Mouse (Mus musculus) forebrain, embryonic 10.5 days (tissue): Measurements from ENCODE around the gene Sbk3. TPM values are rescaled to one million over a fixed set of nuclear protein-coding genes. Genes with fewer than 3 reads are reported as not detected.

ENCODE experiments used
- DNase-seq: peaks from one replicate; pipeline ENCODE4 v3.0.0-alpha.2; 2017; ENCODE audit warnings: low spot score; ENCODE audit errors: extremely low spot score
- H3K27ac ChIP-seq: fragments of 300-500 bp; sonication (generic); 2 replicates; pipeline ENCODE4 v1.5.1; 2016; ENCODE audit warnings: mild to moderate bottlenecking
- H3K27me3 ChIP-seq: fragments of 300-500 bp; sonication (generic); 2 replicates; pipeline ENCODE4 v1.6.1; 2016; ENCODE audit warnings: mild to moderate bottlenecking; ENCODE audit not compliant: poor library complexity, severe bottlenecking
- H3K36me3 ChIP-seq: fragments of 300-500 bp; sonication (generic); replicated peaks from 2 replicates; pipeline ENCODE4 v1.6.1; 2016; ENCODE audit warnings: mild to moderate bottlenecking, moderate library complexity
- H3K4me1 ChIP-seq: fragments of 300-500 bp; sonication (generic); 2 replicates; pipeline ENCODE4 v1.6.1; 2016
- H3K4me3 ChIP-seq: fragments of 300-500 bp; sonication (generic); 2 replicates; pipeline ENCODE4 v1.5.1; 2016; ENCODE audit warnings: mild to moderate bottlenecking, moderate library complexity
- H3K9me3 ChIP-seq: fragments of 300-500 bp; sonication (generic); 2 replicates; pipeline ENCODE4 v1.6.1; 2016; ENCODE audit warnings: mild to moderate bottlenecking, moderate library complexity
- WGBS: fragments of 180-500 bp; shearing (Covaris S2); methylation state at CpG from one replicate; pipeline ENCODE4 v1.1.7; 2016; 5-methylcytosine and 5-hydroxymethylcytosine counted together
- polyA plus RNA-seq: library from polyadenylated mRNA; unstranded; fragments of >200 nt; fragmentation: Nextera tagmentation; extraction: Ambion mirVana; gene quantifications from 2 replicates; pipeline ENCODE4 v1.2.1, GENCODE M21; 2016

Sbk3 gene
- polyA plus RNA-seq, 1 experiment from 2014 or later, result not detected

- H3K27ac ChIP-seq, result peak overlapping the region; percentile 92
- peak overlapping the region; percentile 53 for H3K4me3 ChIP-seq
- H3K9me3 ChIP-seq, result peaks cover 4% of the 10 kb centered on the region; the same call in 1 of the 2 replicates
- WGBS, result 4% methylated on average over 37 of the region's 37 CpGs
- peaks cover 30% of the 10 kb centered on the region for H3K36me3 ChIP-seq
- H3K4me1 ChIP-seq, result peaks cover 81% of the 10 kb centered on the region
- DNase-seq, result peak; percentile 64
- no peaks in the 10 kb centered on the region for H3K27me3 ChIP-seq
Observed at GRCm38 (mm10) chr7:4923586-4924364, 47.2 kb downstream of the Sbk3 start.

- Histone ChIP-seq H3K36me3 (peaks cover 37% of the 10 kb centered on the region), H3K4me1 (peaks cover 79% of the 10 kb centered on the region), H3K4me3 (peak overlapping the region; percentile 53), H3K27ac (peak overlapping the region; percentile 92), H3K27me3 (no peaks in the 10 kb centered on the region), H3K9me3 (peaks cover 4% of the 10 kb centered on the region; the same call in 1 of the 2 replicates)
- WGBS, result 2% methylated on average over 14 of the region's 14 CpGs
- DNase-seq, result peak; percentile 88
Observed at GRCm38 (mm10) chr7:4922931-4923565, 47.9 kb downstream of the Sbk3 start.

GRCm38 (mm10) chr7:4922508-4922907 lies 48.5 kb downstream of the Sbk3 start:
- Histone ChIP-seq H3K27me3 (no peaks in the 10 kb centered on the region), H3K4me1 (peaks cover 79% of the 10 kb centered on the region), H3K27ac (peak overlapping the region; percentile 92), H3K4me3 (peak overlapping the region; percentile 53), H3K9me3 (peaks cover 4% of the 10 kb centered on the region; the same call in 1 of the 2 replicates), H3K36me3 (peaks cover 43% of the 10 kb centered on the region)
- DNase-seq, result peak; percentile 92
- whole genome bisulfite sequencing, result under 1% methylated on average over 14 of the region's 14 CpGs

GRCm38 (mm10) chr7:4921824-4922482 lies 49.0 kb downstream of the Sbk3 start, which contains the start of gene Nat14:
Gene Nat14, plus strand, starts transcription at chr7:4922028.
- Histone ChIP-seq H3K36me3 (peaks cover 47% of the 10 kb centered on the region), H3K27ac (peak within 1 kb of the TSS; percentile 92), H3K9me3 (peaks cover 4% of the 10 kb centered on the region; the same call in 1 of the 2 replicates), H3K4me1 (peaks cover 75% of the 10 kb centered on the region), H3K27me3 (no peaks in the 10 kb centered on the region), H3K4me3 (peak within 1 kb of the TSS; percentile 53)
- 24% methylated on average over 8 of the region's 8 CpGs for WGBS
- DNase-seq, result no peak

GRCm38 (mm10) chr7:4920976-4921823 lies 49.8 kb downstream of the Sbk3 start:
- no peaks in the 10 kb centered on the region for H3K27me3 ChIP-seq
- H3K4me3 ChIP-seq, result peak overlapping the region; percentile 53; the same call in 1 of the 2 replicates
- peaks cover 75% of the 10 kb centered on the region for H3K4me1 ChIP-seq
- peaks cover 47% of the 10 kb centered on the region for H3K36me3 ChIP-seq
- peaks cover 4% of the 10 kb centered on the region; the same call in 1 of the 2 replicates for H3K9me3 ChIP-seq
- no peak for DNase-seq
- peak overlapping the region; percentile 92 for H3K27ac ChIP-seq
- WGBS, result 68% methylated on average over 23 of the region's 23 CpGs

GRCm38 (mm10) chr7:4920496-4920895 lies 50.5 kb downstream of the Sbk3 start:
- H3K36me3 ChIP-seq, result peaks cover 47% of the 10 kb centered on the region
- WGBS, result 86% methylated on average over 19 of the region's 19 CpGs
- no peak overlapping the region for H3K4me3 ChIP-seq
- peaks cover 74% of the 10 kb centered on the region for H3K4me1 ChIP-seq
- peak overlapping the region; percentile 92 for H3K27ac ChIP-seq
- no peak for DNase-seq
- H3K27me3 ChIP-seq, result no peaks in the 10 kb centered on the region
- H3K9me3 ChIP-seq, result peaks cover 4% of the 10 kb centered on the region; the same call in 1 of the 2 replicates

GRCm38 (mm10) chr7:4919971-4920370 lies 51.0 kb downstream of the Sbk3 start:
- no peak overlapping the region for H3K27ac ChIP-seq
- no peak for DNase-seq
- H3K27me3 ChIP-seq, result no peaks in the 10 kb centered on the region
- 90% methylated on average over 21 of the region's 21 CpGs for WGBS
- peaks cover 4% of the 10 kb centered on the region; the same call in 1 of the 2 replicates for H3K9me3 ChIP-seq
- H3K4me1 ChIP-seq, result peaks cover 69% of the 10 kb centered on the region
- no peak overlapping the region for H3K4me3 ChIP-seq
- peaks cover 47% of the 10 kb centered on the region for H3K36me3 ChIP-seq

GRCm38 (mm10) chr7:4919096-4919495 lies 51.9 kb downstream of the Sbk3 start:
- peaks cover 47% of the 10 kb centered on the region for H3K36me3 ChIP-seq
- H3K27me3 ChIP-seq, result no peaks in the 10 kb centered on the region
- peaks cover 69% of the 10 kb centered on the region for H3K4me1 ChIP-seq
- DNase-seq, result no peak
- H3K4me3 ChIP-seq, result no peak overlapping the region
- H3K9me3 ChIP-seq, result peaks cover 4% of the 10 kb centered on the region; the same call in 1 of the 2 replicates
- 85% methylated on average over 21 of the region's 21 CpGs for WGBS
- H3K27ac ChIP-seq, result no peak overlapping the region

GRCm38 (mm10) chr7:4918681-4919080 lies 52.3 kb downstream of the Sbk3 start:
- WGBS, result 89% methylated on average over 15 of the region's 15 CpGs

GRCm38 (mm10) chr7:4917494-4917893 lies 53.5 kb downstream of the Sbk3 start:
- Histone ChIP-seq H3K4me1 (peaks cover 53% of the 10 kb centered on the region), H3K27me3 (no peaks in the 10 kb centered on the region), H3K27ac (no peak overlapping the region), H3K9me3 (no peaks in the 10 kb centered on the region; the same call in 1 of the 2 replicates), H3K4me3 (no peak overlapping the region), H3K36me3 (peaks cover 47% of the 10 kb centered on the region)
- no peak for DNase-seq
- WGBS, result 91% methylated on average over 2 of the region's 2 CpGs

More at GRCm38 (mm10) chr7:4918681-4919080, 52.3 kb downstream of the Sbk3 start:
- Histone ChIP-seq H3K27me3 (no peaks in the 10 kb centered on the region), H3K4me1 (peaks cover 65% of the 10 kb centered on the region), H3K9me3 (no peaks in the 10 kb centered on the region; the same call in 1 of the 2 replicates), H3K27ac (no peak overlapping the region), H3K36me3 (peaks cover 47% of the 10 kb centered on the region), H3K4me3 (no peak overlapping the region)
- DNase-seq, result no peak

- DNase-seq, result no peak
- Histone ChIP-seq H3K9me3 (no peaks in the 10 kb centered on the region; the same call in 1 of the 2 replicates), H3K4me3 (peak overlapping the region; percentile 79), H3K36me3 (peaks cover 37% of the 10 kb centered on the region), H3K4me1 (peaks cover 37% of the 10 kb centered on the region), H3K27ac (peak overlapping the region; percentile 100), H3K27me3 (no peaks in the 10 kb centered on the region)
- 29% methylated on average over 14 of the region's 14 CpGs for WGBS
Observed at GRCm38 (mm10) chr7:4915669-4916416, 55.1 kb downstream of the Sbk3 start.
